Mouse (Mus musculus) thymus, adult 2 months (tissue): ENCODE data around the gene Prm1.

Experiments used
- CTCF ChIP-seq: fragments of 200-500 bp; IDR thresholded peaks from 2 replicates; pipeline ENCODE4 v1.5.1; 2012; ENCODE audit warnings: mild to moderate bottlenecking, control low read depth, low read length, moderate library complexity, borderline replicate concordance; ENCODE audit not compliant: control insufficient read depth, poor library complexity, insufficient read depth; ENCODE audit errors: extremely low read depth
- POLR2A ChIP-seq: fragments of 200-500 bp; IDR thresholded peaks from 2 replicates; pipeline ENCODE4 v1.6.1; 2012; ENCODE audit warnings: mild to moderate bottlenecking, low read length, control low read depth, moderate library complexity; ENCODE audit not compliant: control insufficient read depth, poor library complexity, insufficient read depth; ENCODE audit errors: extremely low read depth

DNA sequence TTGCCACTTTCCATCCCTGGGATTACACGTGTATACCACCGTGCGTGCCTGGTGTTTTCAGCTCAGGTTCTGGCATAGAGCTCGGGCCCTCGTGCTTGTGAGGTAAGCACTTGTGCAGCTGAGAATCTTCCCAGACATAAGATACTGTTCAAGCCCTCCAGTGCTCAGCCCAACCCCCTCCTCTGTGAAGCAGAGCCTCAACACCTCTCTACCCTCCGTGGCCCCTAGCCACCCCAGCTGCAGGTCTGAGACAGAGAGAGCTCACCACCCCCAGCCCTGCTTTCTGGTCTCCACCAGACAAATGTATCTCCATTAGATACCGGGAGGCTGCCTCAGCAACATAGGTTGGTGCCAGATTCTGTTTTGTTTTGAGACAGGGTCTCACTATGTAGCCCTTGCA is 56.4 kb downstream of the Prm1 start:
- TF ChIP-seq POLR2A: no peak
- TF ChIP-seq CTCF: no peak
